Mouse (Mus musculus) B cell, adult 67 days (primary cell): ENCODE data around the gene Agtr1b. TPM values are rescaled to one million over a fixed set of nuclear protein-coding genes. Genes with fewer than 3 reads are reported as not detected.

ENCODE experiments used
- total RNA-seq, 2 experiments: library from RNA; stranded (reverse); gene quantifications; 4 replicates each; pipeline ENCODE4 v1.2.4; 2023

Gene Agtr1b
- not detected for total RNA-seq

GRCm38 (mm10) chr3:20366558-20367522 lies at the start of gene Agtr1b:
Gene Agtr1b, minus strand, starts transcription at chr3:20367177.

GRCm38 (mm10) chr3:20275633-20276032 lies 91.3 kb downstream of the Agtr1b start, which contains the start of gene Cpb1:
Gene Cpb1, minus strand, starts transcription at chr3:20275733.

Other genes starting within 250 kb of the Agtr1b start
- gene Gyg, start 211.9 kb downstream of the Agtr1b start, total RNA-seq, result 10 to 100 TPM; 22.6 to 26.5 TPM
- not detected for gene Cpa3, start 125.0 kb downstream of the Agtr1b start, total RNA-seq
- gene Cpb1, start 91.4 kb downstream of the Agtr1b start, total RNA-seq, result not detected